Mouse (Mus musculus) ovary, adult 18-20 months (tissue): Measurements from ENCODE around the gene Cpz.

ENCODE experiments used
- DNase-seq: peaks from one replicate; pipeline ENCODE4 v3.0.0; 2022; ENCODE audit warnings: low spot score, mixed read lengths

The Cpz gene

GRCm38 (mm10) chr5:35525469-35526123 lies at the start of gene Cpz:
TSS of gene Cpz (minus strand) at chr5:35525698.
- peak; percentile 45 for DNase-seq

- peak; percentile 85 for DNase-seq
Observed at GRCm38 (mm10) chr5:35574653-35575599, 49.4 kb upstream of the Cpz start, which contains the start of gene Trmt44. TSS of gene Trmt44 (minus strand) at chr5:35575070.

GRCm38 (mm10) chr5:35571546-35571945 lies 46.0 kb upstream of the Cpz start:
- DNase-seq, result no peak

GRCm38 (mm10) chr5:35566632-35567031 lies 41.1 kb upstream of the Cpz start:
- no peak for DNase-seq

GRCm38 (mm10) chr5:35565217-35565616 lies 39.7 kb upstream of the Cpz start:
- DNase-seq, result no peak

GRCm38 (mm10) chr5:35563449-35563848 lies 38.0 kb upstream of the Cpz start:
- DNase-seq, result no peak

- no peak for DNase-seq
Observed at GRCm38 (mm10) chr5:35562616-35563015, 37.1 kb upstream of the Cpz start.

GRCm38 (mm10) chr5:35559447-35559846 lies 33.9 kb upstream of the Cpz start:
- no peak for DNase-seq

GRCm38 (mm10) chr5:35557946-35558621 lies 32.6 kb upstream of the Cpz start:
- no peak for DNase-seq

GRCm38 (mm10) chr5:35556393-35556792 lies 30.9 kb upstream of the Cpz start:
- no peak for DNase-seq

GRCm38 (mm10) chr5:35552838-35553539 lies 27.5 kb upstream of the Cpz start:
- no peak for DNase-seq

GRCm38 (mm10) chr5:35551855-35552837 lies 26.6 kb upstream of the Cpz start:
- DNase-seq, result no peak

GRCm38 (mm10) chr5:35546127-35546526 lies 20.6 kb upstream of the Cpz start:
- DNase-seq, result no peak

- DNase-seq, result no peak
Observed at GRCm38 (mm10) chr5:35541059-35541790, 15.7 kb upstream of the Cpz start.

- no peak for DNase-seq
Observed at GRCm38 (mm10) chr5:35540555-35540954, 15.1 kb upstream of the Cpz start.

- no peak for DNase-seq
Observed at GRCm38 (mm10) chr5:35539576-35539975, 14.1 kb upstream of the Cpz start.

GRCm38 (mm10) chr5:35538022-35538421 lies 12.5 kb upstream of the Cpz start:
- no peak for DNase-seq

GRCm38 (mm10) chr5:35537474-35537873 lies 12.0 kb upstream of the Cpz start:
- DNase-seq, result no peak

- no peak for DNase-seq
Observed at GRCm38 (mm10) chr5:35536271-35536670, 10.8 kb upstream of the Cpz start.

- DNase-seq, result no peak
Observed at GRCm38 (mm10) chr5:35531586-35531985, 6.1 kb upstream of the Cpz start.
